Mouse (Mus musculus) hindbrain, postnatal 0 days (tissue): ENCODE data around the gene Olfr666. TPM values are rescaled to one million over a fixed set of nuclear protein-coding genes. Genes with fewer than 3 reads are reported as not detected.
"Not testable (repeated sequence)": the region's sequence is repeated elsewhere in the genome, so short reads cannot be mapped to it uniquely, and the experiment has no call there.

Experiments
- ATAC-seq: fragments of 200-750 bp; cut with Nextera tagmentation; 2 replicates; pipeline ENCODE4 v1.8.0; 2017; ENCODE audit warnings: mild to moderate bottlenecking, moderate TSS enrichment, moderate library complexity
- DNase-seq: peaks from one replicate; pipeline ENCODE4 v3.0.0-alpha.2; 2015; ENCODE audit warnings: low spot score
- H3K27ac ChIP-seq: fragments of 300-500 bp; sonication (generic); 2 replicates; pipeline ENCODE4 v1.5.1; 2014; ENCODE audit warnings: mild to moderate bottlenecking
- H3K27me3 ChIP-seq: fragments of 300-500 bp; sonication (generic); 2 replicates; pipeline ENCODE4 v1.6.1; 2014; ENCODE audit warnings: low read length, mixed read lengths; ENCODE audit not compliant: insufficient read depth
- H3K36me3 ChIP-seq: fragments of 300-500 bp; sonication (generic); 2 replicates; pipeline ENCODE4 v1.6.1; 2014; ENCODE audit warnings: low read length, mixed read lengths; ENCODE audit not compliant: insufficient read depth
- H3K4me1 ChIP-seq: fragments of 300-500 bp; sonication (generic); 2 replicates; pipeline ENCODE4 v1.6.1; 2014; ENCODE audit warnings: antibody characterized with exemption, low read length, mixed read lengths; ENCODE audit not compliant: insufficient read depth
- H3K4me2 ChIP-seq: fragments of 300-500 bp; sonication (generic); 2 replicates; pipeline ENCODE4 v1.6.1; 2014; ENCODE audit warnings: low read depth, mild to moderate bottlenecking, low read length, moderate library complexity, mixed read lengths
- H3K4me3 ChIP-seq: fragments of 300-500 bp; sonication (generic); 2 replicates; pipeline ENCODE4 v1.5.1; 2014; ENCODE audit warnings: low read length
- H3K9ac ChIP-seq: fragments of 300-500 bp; sonication (generic); replicated peaks from 2 replicates; pipeline ENCODE4 v1.6.1; 2014; ENCODE audit warnings: mild to moderate bottlenecking, low read length, moderate library complexity, mixed read lengths
- H3K9me3 ChIP-seq: fragments of 300-500 bp; sonication (generic); 2 replicates; pipeline ENCODE4 v1.6.1; 2016; ENCODE audit warnings: low read length, mixed read lengths
- CTCF ChIP-seq: IDR thresholded peaks from 2 replicates; pipeline ENCODE4 v1.5.1; 2016; ENCODE audit warnings: antibody characterized with exemption, control low read depth, low read depth
- WGBS: fragments of 180-500 bp; shearing (Covaris S2); extraction: QIAGEN DNeasy Blood & Tissue Kit; methylation state at CpG from one replicate; pipeline ENCODE4 v1.1.7; 2014; 5-methylcytosine and 5-hydroxymethylcytosine counted together
- polyA plus RNA-seq: library from polyadenylated mRNA; unstranded; fragments of >200 nt; fragmentation: Nextera tagmentation; extraction: Ambion mirVana; gene quantifications from 2 replicates; pipeline ENCODE4 v1.2.1, GENCODE M21; 2015
- total RNA-seq: library from RNA; depleted of rRNA; stranded (reverse); fragments of >200 nt; gene quantifications from 2 replicates; pipeline ENCODE4 v1.2.3, GENCODE M21; 2014; rRNA removed

Olfr666 gene
- not detected in 2 replicates for total RNA-seq
- polyA plus RNA-seq: not detected in 2 replicates

GRCm38 (mm10) chr7:104895852-104896251 is at the start of gene Olfr666:
Gene Olfr666 (minus strand): TSS chr7:104895952.
- H3K4me2 ChIP-seq: no peak within 1 kb of the TSS
- 92% methylated on average over 2 of the region's 2 CpGs for WGBS
- H3K9me3 ChIP-seq: no peaks in the 10 kb centered on the region
- H3K4me3 ChIP-seq: no peak within 1 kb of the TSS
- no peaks in the 10 kb centered on the region for H3K36me3 ChIP-seq
- no peak within 1 kb of the TSS for H3K9ac ChIP-seq
- H3K4me1 ChIP-seq: no peaks in the 10 kb centered on the region
- no peak for TF ChIP-seq CTCF
- DNase-seq (no peak), ATAC-seq (no peak)
- H3K27ac ChIP-seq: no peak within 1 kb of the TSS
- H3K27me3 ChIP-seq: no peaks in the 10 kb centered on the region

GRCm38 (mm10) chr7:104933940-104934339 is 38.2 kb upstream of the Olfr666 start, which contains the start of gene Olfr669:
Gene Olfr669 (plus strand): TSS chr7:104934240.
- Histone ChIP-seq H3K4me2 (no peak within 1 kb of the TSS), H3K9me3 (no peaks in the 10 kb centered on the region), H3K36me3 (no peaks in the 10 kb centered on the region), H3K4me1 (no peaks in the 10 kb centered on the region), H3K27me3 (no peaks in the 10 kb centered on the region), H3K4me3 (no peak within 1 kb of the TSS), H3K27ac (no peak within 1 kb of the TSS), H3K9ac (no peak within 1 kb of the TSS)
- WGBS: 89% methylated on average over 1 of the region's 1 CpGs
- no peak for DNase-seq
- TF ChIP-seq CTCF: no peak
- ATAC-seq: no peak

GRCm38 (mm10) chr7:104927957-104928356 is 32.2 kb upstream of the Olfr666 start, which contains the start of gene Olfr668:
Gene Olfr668 (minus strand): TSS chr7:104928057.
- no peak for ATAC-seq
- Histone ChIP-seq H3K36me3 (no peaks in the 10 kb centered on the region), H3K9ac (no peak within 1 kb of the TSS), H3K4me1 (no peaks in the 10 kb centered on the region), H3K27ac (no peak within 1 kb of the TSS), H3K27me3 (no peaks in the 10 kb centered on the region), H3K4me2 (no peak within 1 kb of the TSS), H3K9me3 (no peaks in the 10 kb centered on the region), H3K4me3 (no peak within 1 kb of the TSS)
- DNase-seq: no peak
- TF ChIP-seq CTCF: no peak
- 81% methylated on average over 1 of the region's 1 CpGs for WGBS

- Histone ChIP-seq H3K4me3 (no peak within 1 kb of the TSS), H3K9ac (no peak within 1 kb of the TSS), H3K4me2 (no peak within 1 kb of the TSS), H3K9me3 (no peaks in the 10 kb centered on the region), H3K36me3 (no peaks in the 10 kb centered on the region), H3K27ac (no peak within 1 kb of the TSS), H3K4me1 (no peaks in the 10 kb centered on the region), H3K27me3 (no peaks in the 10 kb centered on the region)
- no peak for TF ChIP-seq CTCF
- ATAC-seq: no peak
- DNase-seq: no peak
- 89% methylated on average over 1 of the region's 1 CpGs for WGBS
Measured at GRCm38 (mm10) chr7:104921382-104921781, 25.6 kb upstream of the Olfr666 start, which contains the start of gene Olfr667. Gene Olfr667 (minus strand): TSS chr7:104921482.

- H3K27ac ChIP-seq: no peak within 1 kb of the TSS
- 51% methylated on average over 1 of the region's 1 CpGs for WGBS
- no peak within 1 kb of the TSS for H3K4me3 ChIP-seq
- no peaks in the 10 kb centered on the region for H3K36me3 ChIP-seq
- no peaks in the 10 kb centered on the region for H3K27me3 ChIP-seq
- H3K9me3 ChIP-seq: no peaks in the 10 kb centered on the region
- no peak for ATAC-seq
- H3K4me2 ChIP-seq: no peak within 1 kb of the TSS
- no peak for DNase-seq
- H3K4me1 ChIP-seq: no peaks in the 10 kb centered on the region
- no peak within 1 kb of the TSS for H3K9ac ChIP-seq
- TF ChIP-seq CTCF: no peak
Measured at GRCm38 (mm10) chr7:104877731-104878130, 18.0 kb downstream of the Olfr666 start, which contains the start of gene Olfr665. Gene Olfr665 (plus strand): TSS chr7:104878031.

- no peak overlapping the region for H3K9ac ChIP-seq
- ATAC-seq (no peak), DNase-seq (no peak)
- no peaks in the 10 kb centered on the region for H3K27me3 ChIP-seq
- WGBS: 87% methylated on average over 3 of the region's 3 CpGs
- no peaks in the 10 kb centered on the region for H3K36me3 ChIP-seq
- no peak overlapping the region for H3K4me3 ChIP-seq
- no peaks in the 10 kb centered on the region for H3K9me3 ChIP-seq
- no peaks in the 10 kb centered on the region for H3K4me1 ChIP-seq
- TF ChIP-seq CTCF: no peak
- H3K4me2 ChIP-seq: no peak overlapping the region
- H3K27ac ChIP-seq: no peak overlapping the region
Measured at GRCm38 (mm10) chr7:104861381-104861780, 34.4 kb downstream of the Olfr666 start.

GRCm38 (mm10) chr7:104857683-104858082 is 38.1 kb downstream of the Olfr666 start:
- no peaks in the 10 kb centered on the region for H3K9me3 ChIP-seq
- H3K27ac ChIP-seq: no peak overlapping the region
- H3K36me3 ChIP-seq: no peaks in the 10 kb centered on the region
- no peak overlapping the region for H3K9ac ChIP-seq
- H3K4me3 ChIP-seq: no peak overlapping the region
- ATAC-seq: no peak
- H3K4me2 ChIP-seq: no peak overlapping the region
- no peak for TF ChIP-seq CTCF
- H3K27me3 ChIP-seq: no peaks in the 10 kb centered on the region
- H3K4me1 ChIP-seq: no peaks in the 10 kb centered on the region
- WGBS: 75% methylated on average over 1 of the region's 1 CpGs
- no peak for DNase-seq

- WGBS: 84% methylated on average over 2 of the region's 2 CpGs
- H3K4me2 ChIP-seq, H3K4me3 ChIP-seq, H3K27ac ChIP-seq, H3K36me3 ChIP-seq, H3K9ac ChIP-seq, H3K9me3 ChIP-seq, DNase-seq, H3K4me1 ChIP-seq, H3K27me3 ChIP-seq, ATAC-seq: not testable (repeated sequence)
Measured at GRCm38 (mm10) chr7:104856709-104857108, 39.0 kb downstream of the Olfr666 start, which contains the start of gene Usp17la. Gene Usp17la (plus strand): TSS chr7:104857009.
